Mouse (Mus musculus) thymus, adult 2 months (tissue): ENCODE measurements around the gene Ints4. TPM values are rescaled to one million over a fixed set of nuclear protein-coding genes. Genes with fewer than 3 reads are reported as not detected.
A peak's percentile ranks its signal among the peaks of the same experiment; 100 is the strongest.

ENCODE experiments used
- DNase-seq: peaks from one replicate; pipeline ENCODE4 v3.0.0; 2021
- H3K27ac ChIP-seq: fragments of 200-500 bp; 2 replicates; pipeline ENCODE4 v1.5.1; 2012; ENCODE audit warnings: low read length, control low read depth; ENCODE audit not compliant: control insufficient read depth, insufficient read depth
- H3K27me3 ChIP-seq: fragments of 200-500 bp; 2 replicates; pipeline ENCODE4 v1.6.1; 2012; ENCODE audit warnings: mild to moderate bottlenecking, low read length, moderate library complexity, mixed read lengths; ENCODE audit not compliant: control insufficient read depth, insufficient read depth
- H3K36me3 ChIP-seq: fragments of 200-500 bp; 2 replicates; pipeline ENCODE4 v1.6.1; 2012; ENCODE audit warnings: mild to moderate bottlenecking, low read length, moderate library complexity; ENCODE audit not compliant: control insufficient read depth, insufficient read depth
- H3K4me1 ChIP-seq: fragments of 200-500 bp; replicated peaks from 2 replicates; pipeline ENCODE4 v1.6.1; 2012; ENCODE audit warnings: low read length; ENCODE audit not compliant: control insufficient read depth, insufficient read depth
- H3K4me3 ChIP-seq: fragments of 200-500 bp; 2 replicates; pipeline ENCODE4 v1.5.1; 2012; ENCODE audit warnings: mild to moderate bottlenecking, low read length, control low read depth, moderate library complexity; ENCODE audit not compliant: control insufficient read depth, insufficient read depth
- CTCF ChIP-seq: fragments of 200-500 bp; IDR thresholded peaks from 2 replicates; pipeline ENCODE4 v1.5.1; 2012; ENCODE audit warnings: mild to moderate bottlenecking, control low read depth, low read length, moderate library complexity, borderline replicate concordance; ENCODE audit not compliant: control insufficient read depth, poor library complexity, insufficient read depth; ENCODE audit errors: extremely low read depth
- POLR2A ChIP-seq: fragments of 200-500 bp; IDR thresholded peaks from 2 replicates; pipeline ENCODE4 v1.6.1; 2012; ENCODE audit warnings: mild to moderate bottlenecking, low read length, control low read depth, moderate library complexity; ENCODE audit not compliant: control insufficient read depth, poor library complexity, insufficient read depth; ENCODE audit errors: extremely low read depth
- WGBS: fragments of 180-500 bp; shearing (Covaris S2); methylation state at CpG from one replicate; pipeline ENCODE4 v1.1.7; 2018; 5-methylcytosine and 5-hydroxymethylcytosine counted together
- polyA plus RNA-seq: library from polyadenylated mRNA; depleted of rRNA; stranded (reverse); fragments of >200 nt; gene quantifications from 2 replicates; pipeline ENCODE4 v1.2.3, GENCODE M21; 2012

The Ints4 gene
- polyA plus RNA-seq, 1 experiment, result 77.5 TPM

DNA sequence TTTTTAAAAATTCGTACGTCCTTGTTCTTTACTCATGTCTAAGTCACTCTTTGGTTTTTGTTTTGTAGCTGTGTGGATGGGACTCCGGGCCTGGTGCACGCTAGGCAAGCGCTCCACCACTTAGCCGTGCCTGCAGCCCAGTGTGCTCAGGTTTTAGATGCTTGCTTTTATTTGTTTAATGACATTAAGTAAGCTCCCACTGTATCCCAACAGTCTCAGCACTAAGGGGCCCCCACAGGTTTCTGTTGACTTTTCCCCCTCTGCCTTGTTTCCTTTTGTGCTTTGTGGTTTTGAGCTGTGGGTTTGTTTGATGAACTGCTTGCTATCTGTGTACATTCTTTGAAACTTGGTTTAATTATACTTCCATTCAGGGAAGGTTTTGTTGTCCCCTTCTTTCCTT lies 28.6 kb upstream of the Ints4 start:
- no peaks in the 10 kb centered on the region for H3K36me3 ChIP-seq
- peaks cover 30% of the 10 kb centered on the region for H3K4me1 ChIP-seq
- no peak overlapping the region for H3K27ac ChIP-seq
- TF ChIP-seq CTCF, result no peak
- TF ChIP-seq POLR2A, result no peak
- H3K27me3 ChIP-seq, result no peaks in the 10 kb centered on the region
- 7% methylated on average over 6 of the region's 6 CpGs for WGBS
- peak; percentile 19 for DNase-seq
- H3K4me3 ChIP-seq, result no peak overlapping the region

DNA sequence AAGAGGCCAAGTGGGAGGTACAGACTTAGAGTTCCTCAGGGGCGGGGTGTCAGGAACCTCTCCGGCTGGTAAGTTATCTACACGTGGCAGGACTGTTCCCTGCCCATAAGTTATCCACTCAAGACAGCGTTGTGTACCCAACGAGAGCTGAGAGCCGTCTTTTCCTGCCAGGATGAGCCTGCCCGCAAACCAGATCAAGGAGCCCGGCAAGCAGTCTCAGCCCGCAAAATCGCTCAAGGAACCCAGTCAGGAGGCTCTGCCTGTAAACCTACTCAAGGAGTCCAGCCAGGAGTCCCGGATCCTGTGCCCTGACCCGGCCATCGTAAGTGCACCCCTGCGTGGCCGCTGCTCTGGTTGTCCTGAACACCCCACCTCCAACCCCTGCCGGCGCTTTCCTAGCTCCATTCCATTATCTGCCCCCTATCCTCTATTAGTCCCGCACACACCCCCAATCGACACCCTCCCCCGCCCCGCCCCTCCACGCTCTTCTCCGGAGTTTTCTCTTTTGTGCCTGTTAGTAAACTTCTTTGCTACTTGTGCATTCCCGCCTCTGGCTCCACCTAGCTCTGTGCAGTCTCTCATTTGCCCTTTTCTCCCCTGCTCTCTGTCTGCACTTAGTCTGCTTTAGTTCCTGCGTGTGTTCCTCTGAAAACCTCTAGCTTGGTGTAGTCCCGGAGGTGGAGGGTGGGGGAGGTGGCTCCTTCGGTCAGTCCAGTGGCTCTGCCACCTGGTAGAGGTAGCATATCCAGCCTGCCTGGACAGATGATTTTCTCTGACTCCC lies 27.4 kb upstream of the Ints4 start:
- WGBS, result under 1% methylated on average over 27 of the region's 27 CpGs
- H3K4me1 ChIP-seq, result peaks cover 27% of the 10 kb centered on the region
- no peaks in the 10 kb centered on the region for H3K27me3 ChIP-seq
- H3K4me3 ChIP-seq, result peak overlapping the region; percentile 27
- no peak overlapping the region for H3K27ac ChIP-seq
- DNase-seq, result peak; percentile 24
- no peak for TF ChIP-seq CTCF
- TF ChIP-seq POLR2A, result no peak
- no peaks in the 10 kb centered on the region for H3K36me3 ChIP-seq

DNA sequence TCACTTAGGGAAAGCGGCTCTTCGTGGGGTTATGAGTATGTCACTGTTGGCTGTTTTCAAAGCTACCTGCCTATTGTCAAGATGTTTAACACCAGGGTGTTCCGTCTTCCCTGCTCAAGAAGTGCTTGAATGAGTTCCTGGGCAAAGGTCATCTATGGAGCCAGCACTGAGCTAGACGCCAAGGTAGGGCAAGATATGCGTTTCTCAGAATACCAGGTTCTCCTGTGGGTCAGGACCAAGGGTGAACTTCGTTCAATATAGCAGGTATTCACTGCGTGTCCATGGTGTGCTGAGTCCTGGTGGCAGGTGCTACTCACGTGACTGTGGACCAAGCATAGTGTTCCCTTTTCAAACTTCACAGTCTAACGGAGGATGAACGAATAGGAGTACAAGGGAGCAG lies 26.0 kb upstream of the Ints4 start:
- 96% methylated on average over 10 of the region's 10 CpGs for WGBS
- H3K4me3 ChIP-seq, result no peak overlapping the region
- DNase-seq, result no peak
- H3K27ac ChIP-seq, result no peak overlapping the region
- H3K27me3 ChIP-seq, result no peaks in the 10 kb centered on the region
- TF ChIP-seq CTCF (no peak), POLR2A (no peak)
- H3K4me1 ChIP-seq, result peaks cover 27% of the 10 kb centered on the region
- H3K36me3 ChIP-seq, result no peaks in the 10 kb centered on the region

DNA sequence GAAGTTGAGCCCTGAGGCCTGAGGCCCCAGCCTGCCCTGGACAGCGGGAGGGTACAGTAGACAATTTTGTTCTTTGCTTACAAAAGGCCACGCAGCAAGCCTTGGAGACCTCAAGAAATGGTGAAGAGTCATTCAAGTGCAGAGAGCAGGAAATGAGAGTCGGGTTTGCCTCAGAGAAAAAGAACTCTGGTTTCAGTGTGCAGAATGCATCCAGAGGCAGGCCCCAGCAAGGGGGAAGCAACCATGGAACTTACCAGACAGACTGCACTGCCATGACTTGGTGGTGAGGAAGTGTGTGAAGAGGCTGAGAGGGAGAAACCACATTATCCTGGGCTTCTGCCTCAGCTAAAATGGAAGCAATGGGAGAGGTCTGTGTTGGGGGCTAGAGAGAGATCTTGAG lies 25.2 kb upstream of the Ints4 start:
- Histone ChIP-seq H3K36me3 (no peaks in the 10 kb centered on the region), H3K27ac (no peak overlapping the region), H3K4me1 (peaks cover 27% of the 10 kb centered on the region), H3K27me3 (no peaks in the 10 kb centered on the region), H3K4me3 (no peak overlapping the region)
- WGBS, result 19% methylated on average over 3 of the region's 3 CpGs
- no peak for TF ChIP-seq POLR2A
- TF ChIP-seq CTCF, result no peak
- DNase-seq, result no peak

- Histone ChIP-seq H3K27ac (no peak overlapping the region), H3K36me3 (no peaks in the 10 kb centered on the region), H3K4me3 (no peak overlapping the region), H3K27me3 (no peaks in the 10 kb centered on the region), H3K4me1 (no peaks in the 10 kb centered on the region)
- 93% methylated on average over 5 of the region's 5 CpGs for WGBS
- no peak for DNase-seq
- no peak for TF ChIP-seq POLR2A
- no peak for TF ChIP-seq CTCF
Observed at GRCm38 (mm10) chr7:97473001-97473400, 7.8 kb upstream of the Ints4 start.

- Histone ChIP-seq H3K36me3 (no peaks in the 10 kb centered on the region), H3K27ac (no peak overlapping the region), H3K4me3 (no peak overlapping the region), H3K4me1 (no peaks in the 10 kb centered on the region), H3K27me3 (no peaks in the 10 kb centered on the region)
- WGBS, result 75% methylated on average over 3 of the region's 3 CpGs
- no peak for DNase-seq
- TF ChIP-seq CTCF, result no peak
- TF ChIP-seq POLR2A, result no peak
Observed at GRCm38 (mm10) chr7:97479349-97479748, 1.4 kb upstream of the Ints4 start.
